Mouse (Mus musculus) ES-E14 (cell line): Measurements from ENCODE around the gene Cpa4. TPM values are rescaled to one million over a fixed set of nuclear protein-coding genes. Genes with fewer than 3 reads are reported as not detected.

Experiments
- DNase-seq: peaks from one replicate; pipeline ENCODE4 v3.0.0-alpha.2; 2013; ENCODE audit warnings: low read depth, low spot score
- H3K27ac ChIP-seq: 2 replicates; pipeline ENCODE4 v1.5.1; 2012; ENCODE audit warnings: low read depth, mild to moderate bottlenecking, low read length, moderate library complexity, mixed read lengths; ENCODE audit not compliant: poor library complexity, insufficient read depth, severe bottlenecking
- H3K36me3 ChIP-seq: 2 replicates; pipeline ENCODE4 v1.6.1; 2012; ENCODE audit warnings: mild to moderate bottlenecking, low read length, moderate library complexity, mixed read lengths; ENCODE audit not compliant: control insufficient read depth, poor library complexity, insufficient read depth, severe bottlenecking
- H3K4me1 ChIP-seq, 2 experiments: fragments of 150-350 bp in 1 of 2; sonication (generic) in 1 of 2; 2 replicates each; pipeline ENCODE4 v1.6.1; 2012; ENCODE audit warnings: low read length in 2 of 2, mild to moderate bottlenecking in 1 of 2, mixed read lengths in 1 of 2; ENCODE audit not compliant: control insufficient read depth in 2 of 2, insufficient read depth in 2 of 2, poor library complexity in 1 of 2
- H3K4me3 ChIP-seq, 2 experiments: fragments of 150-350 bp in 1 of 2; sonication (generic) in 1 of 2; 2 replicates each; pipeline ENCODE4 v1.5.1; 2012; ENCODE audit warnings: low read length in 2 of 2, low read depth in 1 of 2, mild to moderate bottlenecking in 1 of 2, mixed read lengths in 1 of 2; ENCODE audit not compliant: insufficient read depth in 1 of 2, poor library complexity in 1 of 2, severe bottlenecking in 1 of 2
- H3K9ac ChIP-seq: 2 replicates; pipeline ENCODE4 v1.6.1; 2012; ENCODE audit warnings: low read depth, mild to moderate bottlenecking, low read length, mixed read lengths; ENCODE audit not compliant: poor library complexity, insufficient read depth, severe bottlenecking
- H3K9me3 ChIP-seq: fragments of 150-350 bp; sonication (generic); 2 replicates; pipeline ENCODE4 v1.6.1; 2012; ENCODE audit warnings: low read depth, mild to moderate bottlenecking, low read length; ENCODE audit not compliant: control insufficient read depth, insufficient read depth
- CHD2 ChIP-seq: IDR thresholded peaks from 2 replicates; pipeline ENCODE4 v1.6.1; 2014; ENCODE audit warnings: mild to moderate bottlenecking, low read depth, low read length, inconsistent platforms
- HCFC1 ChIP-seq: IDR thresholded peaks from 2 replicates; pipeline ENCODE4 v1.6.1; 2012; ENCODE audit warnings: low read length, inconsistent platforms, borderline replicate concordance; ENCODE audit not compliant: insufficient read depth
- MAFK ChIP-seq: IDR thresholded peaks from 2 replicates; pipeline ENCODE4 v1.6.1; 2014; ENCODE audit warnings: mild to moderate bottlenecking, low read depth, low read length, inconsistent platforms; ENCODE audit not compliant: insufficient read depth
- ZC3H11A ChIP-seq: IDR thresholded peaks from 2 replicates; pipeline ENCODE4 v1.6.1; 2012; ENCODE audit warnings: low read depth, mild to moderate bottlenecking, inconsistent platforms, low read length, borderline replicate concordance
- ZNF384 ChIP-seq: IDR thresholded peaks from 2 replicates; pipeline ENCODE4 v1.6.1; 2012; ENCODE audit warnings: low read depth, low read length, inconsistent platforms
- in situ Hi-C, 2 experiments: fragments of 600-800 bp; cut with MboI; formaldehyde crosslinking; loops; one replicate each; pipeline ENCODE4 v1.15.1; 2025; ENCODE audit warnings: low sequenced_read_pairs in 2 of 2, inconsistent platforms in 1 of 2; ENCODE audit not compliant: unreplicated experiment in 2 of 2
- total RNA-seq: library from RNA; depleted of rRNA; stranded (reverse); fragments of 300-350 nt; gene quantifications from 2 replicates; pipeline ENCODE4 v1.2.3, GENCODE M21; 2012

Cpa4 gene
- total RNA-seq, 1 experiment: not detected

DNA sequence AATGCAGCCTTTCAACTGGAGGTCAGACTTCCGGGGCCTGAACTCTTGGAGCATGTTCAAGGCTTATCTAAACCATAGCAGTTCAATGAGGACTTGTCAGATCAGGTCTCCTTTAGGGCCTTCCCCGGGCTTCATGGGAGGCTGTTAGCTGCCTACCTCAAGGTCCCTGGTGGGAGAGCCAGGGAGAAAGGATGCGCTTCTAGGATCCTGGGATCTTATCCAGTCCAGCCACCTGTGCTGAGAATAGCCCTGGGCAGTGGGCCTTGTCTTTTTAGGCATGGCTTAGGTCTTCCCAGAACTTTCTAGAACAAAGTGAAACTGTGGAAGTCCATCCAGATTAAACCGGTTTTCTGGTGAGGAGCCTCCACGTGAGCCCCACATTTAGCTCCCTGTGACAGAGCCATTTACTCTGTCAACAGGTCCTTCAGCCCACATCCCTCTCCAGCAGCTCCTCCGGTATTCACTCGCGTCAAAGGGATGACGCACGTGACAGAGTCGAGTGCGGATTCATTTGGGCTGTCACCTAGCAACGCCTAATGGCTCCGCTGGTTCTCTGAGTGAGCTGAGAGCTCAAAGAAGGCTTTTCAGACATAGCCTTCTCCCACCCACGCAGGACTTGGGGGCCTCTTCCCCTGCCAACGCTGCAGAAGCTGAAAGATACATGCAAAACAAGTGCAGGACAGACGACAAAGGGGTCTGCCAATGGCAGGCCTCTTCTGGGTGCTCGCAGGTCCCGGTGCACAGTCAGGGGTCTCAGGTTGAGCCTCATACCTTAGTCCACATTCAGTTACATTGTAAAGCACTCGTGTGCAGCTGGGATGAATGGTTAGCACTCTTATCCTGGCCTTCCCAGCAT lies 4.5 kb downstream of the Cpa4 start:
- no peak for DNase-seq
- in situ Hi-C loops: no loop called here
- no peak overlapping the region for H3K9ac ChIP-seq

DNA sequence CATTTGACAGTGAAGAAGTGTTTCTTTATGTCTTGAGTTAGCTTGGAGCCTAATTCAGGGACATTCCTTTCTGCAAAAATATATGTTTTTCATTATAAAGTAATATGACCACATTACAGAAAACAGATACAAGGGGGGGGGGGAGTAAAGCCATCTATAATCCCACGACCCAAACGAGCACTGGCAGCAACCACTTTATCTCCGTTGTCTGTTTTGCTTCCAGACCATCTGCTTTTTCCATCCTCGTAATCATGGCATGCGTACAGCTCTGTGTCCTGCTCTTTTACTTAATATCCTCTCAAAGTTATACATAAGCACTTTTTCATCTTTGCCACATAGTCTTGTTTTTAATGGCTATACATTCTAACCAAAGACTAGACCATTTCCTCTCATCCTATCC lies 5.2 kb downstream of the Cpa4 start:
- Histone ChIP-seq H3K27ac (no peak overlapping the region), H3K9me3 (no peaks in the 10 kb centered on the region), H3K4me3 (no peak overlapping the region), H3K36me3 (no peaks in the 10 kb centered on the region), H3K9ac (no peak overlapping the region), H3K4me1 (no peaks in the 10 kb centered on the region)
- in situ Hi-C loops: no loop called here
- no peak for DNase-seq
- TF ChIP-seq MAFK (no peak), ZC3H11A (no peak), CHD2 (no peak), ZNF384 (no peak), HCFC1 (no peak)

More for the DNA sequence above, 4.5 kb downstream of the Cpa4 start:
- no peaks in the 10 kb centered on the region for H3K4me1 ChIP-seq
- H3K9me3 ChIP-seq: no peaks in the 10 kb centered on the region
- H3K4me3 ChIP-seq: no peak overlapping the region
- H3K27ac ChIP-seq: no peak overlapping the region
- TF ChIP-seq HCFC1 (no peak), ZNF384 (no peak), MAFK (no peak)
- no peaks in the 10 kb centered on the region for H3K36me3 ChIP-seq

DNA sequence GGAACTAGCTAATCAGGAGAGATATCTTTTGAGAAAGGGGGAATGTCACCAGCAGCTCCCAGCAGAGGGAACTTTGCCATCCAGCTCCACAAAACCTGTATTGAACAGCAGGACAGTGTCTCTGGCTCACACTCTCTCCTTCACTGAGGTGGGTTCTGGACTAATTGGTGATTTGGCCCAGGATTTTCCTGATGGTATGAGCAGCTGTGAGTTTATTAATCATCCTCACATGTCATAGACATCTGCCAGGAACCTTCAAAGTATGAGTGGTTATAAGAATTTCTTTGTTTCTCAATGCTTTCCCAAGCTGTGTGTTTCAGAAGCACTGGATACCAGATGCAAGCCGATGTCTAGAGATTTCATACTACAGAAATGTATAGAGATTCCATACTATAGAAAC lies 6.8 kb downstream of the Cpa4 start:
- no peak for DNase-seq
- Histone ChIP-seq H3K9ac (no peak overlapping the region), H3K4me3 (no peak overlapping the region), H3K4me1 (no peaks in the 10 kb centered on the region), H3K9me3 (no peaks in the 10 kb centered on the region), H3K27ac (no peak overlapping the region), H3K36me3 (no peaks in the 10 kb centered on the region)
- in situ Hi-C loops: no loop called here
- TF ChIP-seq ZC3H11A (no peak), CHD2 (no peak), MAFK (no peak), HCFC1 (no peak), ZNF384 (no peak)

DNA sequence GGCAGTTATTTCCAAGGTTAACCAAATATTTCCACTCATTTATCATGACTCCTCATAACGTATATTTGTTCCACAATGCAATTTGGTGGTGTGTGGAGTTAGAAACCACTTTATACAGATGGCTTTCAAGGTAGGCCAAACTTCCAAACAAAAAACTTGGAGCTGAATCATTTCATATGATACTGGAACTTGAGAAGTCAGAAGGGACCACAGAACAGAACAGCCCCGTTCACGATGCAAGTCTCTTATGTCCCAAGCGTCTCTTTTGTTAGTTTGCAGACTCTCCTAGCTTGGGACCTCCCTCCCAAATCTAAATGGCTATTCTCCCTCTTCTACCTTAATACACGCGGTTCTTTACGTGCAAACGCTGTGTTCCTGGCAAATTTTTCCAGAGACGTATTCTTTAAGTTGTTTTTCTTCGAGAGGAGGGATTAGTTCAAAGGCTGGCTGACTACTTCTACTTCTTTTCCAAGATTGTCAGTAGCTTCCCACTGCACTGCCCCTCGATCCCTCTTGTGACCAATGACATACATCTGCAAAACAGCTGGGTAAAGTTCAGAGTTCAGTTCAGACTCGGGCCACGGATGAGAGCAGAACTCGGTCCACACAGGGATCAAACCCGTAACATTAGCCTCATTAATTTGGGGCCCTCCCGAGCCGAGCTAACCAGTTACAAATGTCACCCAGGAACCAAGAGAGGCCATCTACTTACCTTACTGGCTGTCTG lies 8.5 kb downstream of the Cpa4 start:
- Histone ChIP-seq H3K9ac (no peak overlapping the region), H3K4me3 (no peak overlapping the region), H3K27ac (no peak overlapping the region), H3K36me3 (no peaks in the 10 kb centered on the region), H3K4me1 (no peaks in the 10 kb centered on the region), H3K9me3 (no peaks in the 10 kb centered on the region)
- no peak for TF ChIP-seq ZC3H11A
- TF ChIP-seq ZNF384: no peak
- TF ChIP-seq CHD2: no peak
- TF ChIP-seq HCFC1: no peak
- no peak for DNase-seq
- in situ Hi-C loops: no loop called here
